Mouse (Mus musculus): Measurements from ENCODE around the gene Ccdc7a.
"Not testable (repeated sequence)": the region's sequence is repeated elsewhere in the genome, so short reads cannot be mapped to it uniquely, and the experiment has no call there.

Gene Ccdc7a

GRCm38 (mm10) chr8:129065417-129065816 lies at the start of gene Ccdc7a:
Gene Ccdc7a, minus strand, starts transcription at chr8:129065517.
- DNase-seq (ENCODE audit: low read depth, low spot score), result not testable (repeated sequence)

DNA sequence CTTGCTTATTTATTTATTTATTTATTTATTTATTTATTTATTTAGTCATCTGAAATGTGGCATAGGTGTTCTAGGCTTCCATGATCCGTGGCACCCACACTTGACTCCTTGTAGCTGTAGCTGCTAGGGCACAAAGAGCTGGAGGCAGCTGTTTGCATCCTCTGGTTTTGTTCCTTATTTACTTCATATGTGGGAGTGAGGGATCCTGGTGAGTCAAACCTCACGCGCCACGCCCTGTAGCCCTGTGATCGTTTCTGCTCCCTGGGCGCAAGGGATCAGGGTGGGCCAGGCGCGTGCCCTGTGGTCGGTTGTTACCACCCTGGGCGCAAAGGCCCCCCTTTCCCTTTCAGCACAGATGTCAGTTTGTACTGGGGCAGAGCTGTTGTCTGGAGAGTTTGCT lies 1.5 kb upstream of the Ccdc7a start, which contains the start of gene Ccdc7b:
Gene Ccdc7b (plus strand): TSS at position 301 of the 400 bp plus-strand sequence.
- not testable (repeated sequence) for DNase-seq (ENCODE audit: low read depth, low spot score)

GRCm38 (mm10) chr8:128991389-128991788 lies 73.9 kb downstream of the Ccdc7a start:
- DNase-seq (ENCODE audit: low read depth, low spot score), result no peak

DNA sequence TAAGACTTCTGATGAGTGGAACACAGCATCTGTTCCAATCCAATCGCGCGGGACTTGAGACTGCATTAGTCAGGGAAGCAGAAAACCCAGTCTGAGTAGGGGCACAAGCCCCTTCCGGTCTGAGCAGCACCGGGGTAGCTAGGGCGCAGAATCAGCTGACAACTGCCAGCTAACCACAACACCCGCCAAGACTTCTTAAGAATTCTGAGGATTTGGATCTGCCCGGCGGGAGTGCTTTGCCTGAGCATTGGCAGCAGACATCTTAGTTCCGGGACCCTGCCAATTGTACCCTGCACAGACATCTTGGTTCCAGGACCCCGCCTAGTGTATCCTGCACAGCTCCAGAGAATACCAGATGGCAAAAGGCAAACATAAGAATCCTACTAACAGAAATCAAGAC lies 116.4 kb downstream of the Ccdc7a start:
- not testable (repeated sequence) for DNase-seq (ENCODE audit: low read depth, low spot score)

DNA sequence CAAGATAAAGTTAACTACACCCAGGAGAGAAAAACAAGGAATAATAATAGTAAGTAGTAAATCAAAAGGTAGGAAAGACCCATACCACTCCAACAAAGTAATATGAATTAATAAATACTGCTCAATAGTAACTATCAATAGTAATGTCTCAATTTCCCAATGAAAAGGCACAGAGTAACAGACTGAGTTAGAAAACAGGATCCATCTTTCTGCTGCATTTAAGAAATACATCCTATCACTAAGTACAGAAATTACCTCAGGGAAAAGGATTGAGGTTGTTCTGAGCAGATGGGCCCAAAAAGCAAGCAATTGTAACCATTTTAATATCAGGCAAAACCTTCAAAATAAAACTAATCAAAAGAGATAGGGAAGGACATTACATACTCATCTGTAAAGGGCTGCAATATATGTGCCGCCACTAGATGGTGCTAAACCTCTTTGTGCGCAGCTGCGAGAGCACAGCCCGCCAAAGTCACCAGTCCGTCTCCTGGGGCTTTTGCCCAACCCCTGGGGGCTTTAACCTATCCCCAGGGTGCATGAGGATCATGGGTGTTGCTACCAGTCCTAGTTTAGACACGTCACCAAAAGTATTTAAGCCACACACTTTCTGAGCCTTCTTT lies 124.2 kb downstream of the Ccdc7a start:
- not testable (repeated sequence) for DNase-seq (ENCODE audit: low read depth, low spot score)

DNA sequence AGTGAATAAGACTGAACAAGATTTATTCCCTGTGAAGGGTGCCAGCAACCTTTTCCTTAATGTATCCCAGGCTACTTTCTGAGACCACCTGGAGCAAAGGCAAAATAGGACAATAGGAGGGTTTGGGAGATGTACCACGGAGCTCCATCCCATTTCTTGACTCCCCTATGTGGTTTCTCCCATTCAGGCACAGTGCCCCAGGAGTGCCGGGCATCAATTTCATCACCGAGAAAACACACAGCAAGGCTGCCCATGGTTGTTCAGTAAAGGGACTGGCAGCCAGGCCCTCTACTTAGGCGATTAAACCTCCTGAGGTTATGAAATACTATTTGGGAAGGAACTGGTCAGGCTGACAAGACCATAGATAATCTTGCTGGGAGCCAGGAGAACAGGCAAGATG lies 131.9 kb downstream of the Ccdc7a start:
- DNase-seq (ENCODE audit: low read depth, low spot score), result no peak

DNA sequence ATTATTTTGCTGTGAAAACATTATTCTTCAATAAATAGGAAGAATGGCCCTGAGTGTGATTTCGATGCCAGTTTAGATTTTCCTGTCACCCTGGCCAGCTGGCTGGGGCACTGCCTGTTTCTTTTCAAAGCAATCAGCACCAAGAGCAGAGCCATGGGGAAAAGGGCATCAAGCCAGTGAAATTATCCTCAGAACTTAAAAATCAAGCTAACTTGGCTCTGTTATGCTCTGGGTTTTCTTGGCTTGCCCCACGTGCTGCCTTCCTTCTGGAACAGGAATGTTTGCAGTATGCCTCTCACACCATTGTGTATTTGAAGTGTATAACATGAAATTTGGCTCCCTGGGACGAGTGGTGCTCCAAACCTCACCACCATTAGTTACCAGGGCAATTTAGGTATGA lies 182.6 kb downstream of the Ccdc7a start:
- no peak for DNase-seq (ENCODE audit: low read depth, low spot score)

DNA sequence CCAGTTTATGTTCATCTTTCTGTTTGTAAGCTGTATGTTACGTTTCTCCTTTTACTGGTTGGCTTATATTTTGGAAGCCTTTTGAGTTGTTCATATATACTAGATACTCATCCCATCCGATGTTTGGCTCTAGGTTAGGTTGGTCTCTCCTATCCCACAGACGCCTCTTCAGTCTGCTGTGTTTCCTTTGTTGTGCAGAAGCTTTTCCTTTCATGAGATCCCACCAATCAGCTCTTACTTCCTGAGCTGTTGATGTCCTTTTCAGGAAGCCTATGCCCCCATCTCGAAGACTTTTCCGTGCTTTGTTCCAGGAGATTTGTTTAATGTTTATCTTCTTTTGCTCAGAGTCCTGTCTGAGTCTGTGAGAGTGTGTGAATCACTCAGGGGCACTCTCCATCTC lies 221.6 kb downstream of the Ccdc7a start:
- DNase-seq (ENCODE audit: low read depth, low spot score), result no peak

GRCm38 (mm10) chr8:128812521-128812920 lies 252.8 kb downstream of the Ccdc7a start:
- DNase-seq (ENCODE audit: low read depth, low spot score), result no peak

GRCm38 (mm10) chr8:128798594-128798993 lies 266.7 kb downstream of the Ccdc7a start, which contains the start of gene Gm3952:
Gene Gm3952, minus strand, starts transcription at chr8:128798694.
- no peak for DNase-seq (ENCODE audit: low read depth, low spot score)

DNA sequence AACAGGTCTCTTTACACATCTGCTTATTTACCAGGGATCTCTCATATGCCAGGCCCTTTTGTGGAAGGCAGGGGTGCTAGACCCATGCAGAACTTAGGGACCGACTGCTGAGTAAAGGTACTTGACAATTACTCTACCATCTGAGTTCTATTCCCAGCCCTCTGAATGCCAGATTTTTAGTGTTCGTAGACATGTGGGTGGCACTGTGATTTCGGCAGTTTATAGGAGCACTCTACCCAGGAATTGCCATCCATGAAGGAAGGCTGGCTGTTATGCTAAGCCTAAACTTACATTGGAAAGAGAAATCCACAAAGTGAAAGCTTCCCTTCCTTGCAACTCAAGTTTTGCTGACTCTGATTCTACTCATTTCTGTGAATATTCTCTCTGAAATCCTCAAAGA lies 329.6 kb downstream of the Ccdc7a start:
- DNase-seq (ENCODE audit: low read depth, low spot score), result no peak

DNA sequence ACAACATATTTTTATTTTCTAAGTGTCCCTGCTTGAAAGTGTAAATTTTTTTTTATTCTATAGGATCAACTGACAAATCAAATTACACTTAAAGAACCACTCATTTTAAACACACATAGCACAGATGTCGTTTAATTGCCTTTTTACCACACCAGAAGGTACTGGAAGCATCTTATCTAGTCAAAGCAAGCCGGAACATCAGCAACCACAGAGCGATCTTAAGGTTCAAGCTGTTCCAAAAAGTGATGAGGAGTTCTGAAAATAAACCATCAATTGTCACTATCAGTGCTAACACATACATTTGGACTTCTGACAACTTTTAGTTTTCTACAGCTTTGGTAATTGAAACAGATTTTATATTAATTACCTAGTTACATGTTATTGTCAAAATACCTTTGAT lies 331.2 kb downstream of the Ccdc7a start:
- DNase-seq (ENCODE audit: low read depth, low spot score), result no peak

DNA sequence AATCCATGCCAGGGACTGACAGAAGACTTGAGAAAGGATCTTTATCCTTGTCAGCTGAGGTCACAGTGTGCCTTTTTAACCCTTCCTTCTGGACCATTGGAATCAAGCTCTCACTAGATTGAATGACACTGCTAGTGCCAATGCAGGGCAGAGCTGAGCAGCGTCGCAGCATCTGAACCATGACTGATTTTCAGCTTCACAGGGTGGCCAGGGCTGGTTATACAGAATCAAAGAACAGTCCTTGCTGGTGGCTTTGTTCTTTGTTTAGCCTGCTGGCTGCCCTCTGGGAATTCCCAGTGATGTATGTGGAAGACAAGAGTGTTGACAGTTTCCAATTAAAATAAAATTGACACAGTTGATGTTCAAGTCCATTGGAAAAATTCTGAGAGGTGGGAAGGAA lies 333.1 kb downstream of the Ccdc7a start:
- no peak for DNase-seq (ENCODE audit: low read depth, low spot score)

GRCm38 (mm10) chr8:128727213-128727612 lies 338.1 kb downstream of the Ccdc7a start:
- no peak for DNase-seq (ENCODE audit: low read depth, low spot score)

- peak; percentile 15 for DNase-seq (ENCODE audit: low read depth, low spot score)
Measured at GRCm38 (mm10) chr8:128724819-128725218, 340.5 kb downstream of the Ccdc7a start.

GRCm38 (mm10) chr8:128716184-128716583 lies 349.1 kb downstream of the Ccdc7a start:
- DNase-seq (ENCODE audit: low read depth, low spot score), result no peak

DNA sequence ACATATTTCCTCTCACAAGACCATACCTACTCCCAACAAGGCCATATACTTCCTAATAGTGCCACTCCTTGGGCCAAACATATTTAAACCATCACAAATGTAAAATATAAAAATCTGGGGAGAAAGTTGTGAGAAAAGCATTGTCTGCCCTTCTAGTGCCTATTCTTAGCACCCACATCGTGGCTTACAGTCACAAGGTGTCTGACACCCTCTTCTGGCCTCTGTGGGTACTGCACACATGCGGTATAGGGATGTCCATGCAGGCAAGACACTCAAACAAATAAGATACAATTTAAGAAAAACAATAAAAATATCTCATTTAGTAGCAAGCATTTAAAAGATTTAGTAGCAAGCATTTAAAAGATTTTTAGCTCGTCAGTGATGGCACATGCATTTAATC lies 356.1 kb downstream of the Ccdc7a start:
- no peak for DNase-seq (ENCODE audit: low read depth, low spot score)

- no peak for DNase-seq (ENCODE audit: low read depth, low spot score)
Measured at GRCm38 (mm10) chr8:128704836-128705235, 360.5 kb downstream of the Ccdc7a start.

DNA sequence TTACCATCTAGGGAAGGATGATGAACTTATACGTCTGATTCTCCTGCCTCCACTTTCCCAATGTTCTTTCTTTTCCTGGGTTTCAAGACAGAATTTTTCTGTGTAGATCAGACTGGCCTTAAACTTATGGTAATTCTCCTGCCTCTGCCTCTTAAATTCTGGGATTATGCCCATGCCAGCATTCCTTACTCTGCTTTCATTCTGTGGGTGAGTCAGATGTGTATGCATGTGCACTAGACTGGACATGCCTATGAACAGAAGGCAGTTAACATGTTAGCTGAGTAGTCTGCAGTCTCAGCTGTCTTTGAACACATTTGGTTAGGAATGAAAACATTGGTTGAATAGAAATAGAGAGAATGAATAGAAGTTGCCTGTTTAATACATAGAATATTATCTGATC lies 360.9 kb downstream of the Ccdc7a start:
- DNase-seq (ENCODE audit: low read depth, low spot score), result no peak

- DNase-seq (ENCODE audit: low read depth, low spot score), result no peak
Measured at GRCm38 (mm10) chr8:128697945-128698344, 367.4 kb downstream of the Ccdc7a start.

DNA sequence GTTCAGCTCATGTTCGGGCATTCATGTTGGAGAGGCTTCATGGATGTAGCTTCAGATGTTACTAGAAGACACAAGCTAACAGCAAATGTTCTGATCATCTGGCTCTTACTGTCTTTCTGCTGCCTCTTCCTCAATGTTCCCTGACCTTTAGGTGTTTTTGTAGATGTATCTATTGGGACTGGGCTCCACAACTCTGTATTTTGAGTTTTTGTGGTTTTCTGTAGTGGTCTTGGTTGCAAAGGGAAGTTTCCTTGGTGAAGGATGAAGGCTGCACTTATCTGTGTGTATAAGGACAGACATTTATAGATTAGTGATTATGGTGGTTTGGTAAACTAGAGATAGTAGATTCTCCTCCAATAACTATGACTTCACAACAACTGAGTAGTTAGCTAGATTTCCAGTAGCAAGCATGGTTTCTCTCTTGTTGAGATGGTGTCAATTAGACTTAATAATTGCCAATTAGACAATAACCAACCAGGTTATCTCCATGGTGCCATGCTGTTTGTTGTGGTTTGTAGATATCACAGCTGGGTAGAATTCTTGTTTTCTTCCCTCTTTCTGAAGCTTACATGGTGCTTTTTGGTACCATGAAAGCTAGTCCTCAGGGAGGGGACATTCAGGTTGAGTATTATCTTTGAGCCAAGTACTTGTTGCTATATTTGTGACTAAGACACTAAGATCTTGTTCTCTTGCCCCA lies 368.5 kb downstream of the Ccdc7a start:
- no peak for DNase-seq (ENCODE audit: low read depth, low spot score)

GRCm38 (mm10) chr8:128690056-128690455 lies 375.3 kb downstream of the Ccdc7a start:
- DNase-seq (ENCODE audit: low read depth, low spot score), result no peak

DNA sequence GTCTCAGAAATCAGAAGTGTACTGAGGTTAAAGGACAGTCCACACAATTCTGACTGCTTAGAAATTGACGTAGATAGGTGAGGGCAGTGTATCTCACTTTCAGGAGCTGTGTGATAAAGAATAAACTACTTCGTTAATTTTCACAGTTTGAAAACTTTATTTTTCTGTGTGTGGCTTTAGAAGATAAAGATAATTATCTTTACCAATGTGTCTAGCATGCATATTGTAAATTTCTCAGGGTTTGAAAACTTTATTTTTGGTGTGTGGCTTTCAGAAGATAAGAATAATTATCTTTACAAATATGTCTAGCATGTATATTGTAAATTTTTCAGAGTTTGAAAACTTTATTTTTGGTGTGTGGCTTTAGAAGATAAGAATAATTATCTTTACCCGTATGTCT lies 376.6 kb downstream of the Ccdc7a start:
- no peak for DNase-seq (ENCODE audit: low read depth, low spot score)
